Mouse (Mus musculus) stomach, postnatal 0 days (tissue): Measurements from ENCODE around the gene Kcnk7. TPM values are rescaled to one million over a fixed set of nuclear protein-coding genes. Genes with fewer than 3 reads are reported as not detected.
A peak's percentile ranks its signal among the peaks of the same experiment; 100 is the strongest.

ENCODE experiments used
- ATAC-seq: fragments of 200-750 bp; cut with Nextera tagmentation; 2 replicates; pipeline ENCODE4 v1.8.0; 2017; ENCODE audit not compliant: low FRiP score, low TSS enrichment
- DNase-seq: peaks from one replicate; pipeline ENCODE4 v3.0.0-alpha.2; 2016; ENCODE audit warnings: low spot score
- H3K27ac ChIP-seq: fragments of 300-500 bp; sonication (generic); replicated peaks from 2 replicates; pipeline ENCODE4 v1.5.1; 2014; ENCODE audit warnings: mild to moderate bottlenecking, control low read depth
- H3K27me3 ChIP-seq: fragments of 300-500 bp; sonication (generic); 2 replicates; pipeline ENCODE4 v1.6.1; 2014; ENCODE audit warnings: low read length; ENCODE audit not compliant: control insufficient read depth, insufficient read depth
- H3K36me3 ChIP-seq: fragments of 300-500 bp; sonication (generic); 2 replicates; pipeline ENCODE4 v1.6.1; 2014; ENCODE audit warnings: low read length, mixed read lengths; ENCODE audit not compliant: control insufficient read depth, insufficient read depth
- H3K4me1 ChIP-seq: fragments of 300-500 bp; sonication (generic); replicated peaks from 2 replicates; pipeline ENCODE4 v1.6.1; 2014; ENCODE audit warnings: antibody characterized with exemption; ENCODE audit not compliant: control insufficient read depth, insufficient read depth
- H3K4me2 ChIP-seq: fragments of 300-500 bp; sonication (generic); replicated peaks from 2 replicates; pipeline ENCODE4 v1.6.1; 2014; ENCODE audit warnings: low read depth, mild to moderate bottlenecking, control low read depth, moderate library complexity
- H3K4me3 ChIP-seq: fragments of 300-500 bp; sonication (generic); 2 replicates; pipeline ENCODE4 v1.5.1; 2014; ENCODE audit warnings: low read depth, low read length, control low read depth
- H3K9ac ChIP-seq: fragments of 300-500 bp; sonication (generic); 2 replicates; pipeline ENCODE4 v1.6.1; 2014; ENCODE audit warnings: mild to moderate bottlenecking, low read length, control low read depth, mixed read lengths
- H3K9me3 ChIP-seq: fragments of 300-500 bp; sonication (generic); 2 replicates; pipeline ENCODE4 v1.6.1; 2016; ENCODE audit warnings: low read length; ENCODE audit not compliant: control insufficient read depth
- CTCF ChIP-seq: IDR thresholded peaks from 2 replicates; pipeline ENCODE4 v1.5.1; 2016; ENCODE audit warnings: antibody characterized with exemption, low read depth, mild to moderate bottlenecking, moderate library complexity
- EP300 ChIP-seq: optimal IDR thresholded peaks from 2 replicates; pipeline ENCODE3; 2016; ENCODE audit warnings: antibody characterized with exemption
- WGBS: fragments of 180-500 bp; shearing (Covaris S2); extraction: QIAGEN DNeasy Blood & Tissue Kit; methylation state at CpG from one replicate; pipeline ENCODE4 v1.1.7; 2014; 5-methylcytosine and 5-hydroxymethylcytosine counted together
- polyA plus RNA-seq: library from polyadenylated mRNA; unstranded; fragments of >200 nt; fragmentation: Nextera tagmentation; extraction: Ambion mirVana; gene quantifications from 2 replicates; pipeline ENCODE4 v1.2.1, GENCODE M21; 2015

Gene Kcnk7
- polyA plus RNA-seq, 1 experiment from 2014 or later: 8.4 TPM

DNA sequence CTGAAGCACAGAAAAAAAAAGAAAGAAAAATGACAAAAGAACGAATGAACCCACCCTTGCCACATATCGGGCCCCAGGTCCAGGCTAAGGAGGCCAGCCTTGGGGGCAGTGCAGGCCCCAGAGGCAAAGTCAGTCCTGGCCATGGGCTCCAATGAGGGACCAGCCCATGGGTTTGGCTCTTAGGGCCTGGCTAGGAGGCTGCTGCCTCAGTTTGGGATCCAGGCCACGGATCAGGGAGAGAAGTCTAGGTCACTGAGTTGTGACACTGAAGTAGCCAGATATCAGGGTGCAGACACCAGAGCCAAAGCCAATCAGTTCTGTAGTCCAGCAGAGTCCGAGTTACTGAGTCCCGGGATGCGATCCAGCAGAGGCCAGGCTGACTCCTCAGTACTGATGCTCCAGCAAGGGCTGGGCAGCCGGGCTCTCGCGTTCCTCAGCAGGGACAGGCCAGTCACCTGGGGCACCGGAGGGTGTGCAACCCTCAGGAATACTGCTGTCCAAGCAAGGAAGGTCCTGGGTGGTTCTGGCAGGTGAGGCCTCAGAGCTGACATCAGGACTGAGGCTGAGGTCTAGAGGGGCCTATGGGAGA lies 39.4 kb upstream of the Kcnk7 start:
- no peak for DNase-seq
- H3K36me3 ChIP-seq: peaks cover 17% of the 10 kb centered on the region
- H3K9ac ChIP-seq: no peak overlapping the region; the same call in 1 of the 2 replicates
- H3K4me2 ChIP-seq: no peak overlapping the region
- H3K9me3 ChIP-seq: no peaks in the 10 kb centered on the region
- no peak overlapping the region for H3K27ac ChIP-seq
- H3K4me3 ChIP-seq: no peak overlapping the region
- ATAC-seq: no peak
- no peaks in the 10 kb centered on the region for H3K27me3 ChIP-seq
- 93% methylated on average over 10 of the region's 10 CpGs for WGBS
- peaks cover 5% of the 10 kb centered on the region; the same call in 1 of the 2 replicates for H3K4me1 ChIP-seq
- no peak for TF ChIP-seq EP300
- TF ChIP-seq CTCF: no peak

DNA sequence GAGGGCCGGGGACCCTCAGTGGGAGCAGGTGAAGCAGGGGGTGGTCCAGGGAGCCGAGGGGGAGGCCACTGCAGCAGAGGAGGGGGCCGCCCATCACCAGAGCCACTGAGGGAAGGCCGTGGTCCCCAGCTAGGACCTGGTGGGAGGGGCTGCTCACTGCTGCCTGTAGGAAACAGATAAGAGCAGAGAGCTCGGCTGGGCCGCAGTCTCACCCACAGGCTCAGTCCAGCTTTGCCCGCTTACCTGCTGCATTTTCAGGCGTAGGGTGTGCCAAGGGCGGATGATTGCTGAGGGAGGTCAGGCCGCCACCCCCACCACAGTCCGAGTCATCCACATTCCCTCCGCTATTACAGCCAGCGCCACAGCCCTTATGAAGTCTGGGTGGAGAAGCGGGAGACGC lies 38.7 kb upstream of the Kcnk7 start:
- Histone ChIP-seq H3K9ac (no peak overlapping the region), H3K4me1 (peaks cover 5% of the 10 kb centered on the region; the same call in 1 of the 2 replicates), H3K27me3 (no peaks in the 10 kb centered on the region), H3K36me3 (peaks cover 17% of the 10 kb centered on the region), H3K4me2 (no peak overlapping the region), H3K4me3 (no peak overlapping the region), H3K27ac (no peak overlapping the region), H3K9me3 (no peaks in the 10 kb centered on the region)
- 74% methylated on average over 14 of the region's 15 CpGs for WGBS
- ATAC-seq: no peak; the same call in 1 of the 2 replicates
- peak; percentile 44 for DNase-seq
- TF ChIP-seq CTCF (no peak), EP300 (no peak)

DNA sequence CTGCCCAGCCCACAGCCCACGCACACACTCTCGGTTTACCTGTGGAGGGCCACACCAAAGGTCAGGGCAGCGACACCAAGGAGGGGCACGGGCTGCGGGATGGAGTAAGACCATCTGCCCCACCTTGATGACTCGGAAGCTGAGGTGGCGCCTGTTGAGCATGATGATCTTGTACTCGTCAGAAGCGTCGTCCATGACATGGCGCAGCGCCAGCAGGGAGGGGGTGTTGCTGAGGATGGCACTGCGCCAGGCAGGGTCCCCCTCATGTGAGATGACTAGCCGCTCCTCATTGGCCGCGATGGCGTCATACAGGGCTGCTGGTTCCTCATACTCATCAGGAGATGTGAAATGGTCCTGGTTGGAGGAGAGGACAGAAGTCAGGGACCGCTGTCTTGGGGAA lies 37.8 kb upstream of the Kcnk7 start:
- Histone ChIP-seq H3K27ac (no peak overlapping the region), H3K9me3 (no peaks in the 10 kb centered on the region), H3K4me3 (no peak overlapping the region), H3K9ac (no peak overlapping the region), H3K36me3 (peaks cover 20% of the 10 kb centered on the region), H3K4me2 (no peak overlapping the region), H3K4me1 (peaks cover 5% of the 10 kb centered on the region; the same call in 1 of the 2 replicates), H3K27me3 (no peaks in the 10 kb centered on the region)
- 90% methylated on average over 18 of the region's 18 CpGs for WGBS
- DNase-seq (no peak), ATAC-seq (no peak)
- no peak for TF ChIP-seq CTCF
- TF ChIP-seq EP300: no peak

DNA sequence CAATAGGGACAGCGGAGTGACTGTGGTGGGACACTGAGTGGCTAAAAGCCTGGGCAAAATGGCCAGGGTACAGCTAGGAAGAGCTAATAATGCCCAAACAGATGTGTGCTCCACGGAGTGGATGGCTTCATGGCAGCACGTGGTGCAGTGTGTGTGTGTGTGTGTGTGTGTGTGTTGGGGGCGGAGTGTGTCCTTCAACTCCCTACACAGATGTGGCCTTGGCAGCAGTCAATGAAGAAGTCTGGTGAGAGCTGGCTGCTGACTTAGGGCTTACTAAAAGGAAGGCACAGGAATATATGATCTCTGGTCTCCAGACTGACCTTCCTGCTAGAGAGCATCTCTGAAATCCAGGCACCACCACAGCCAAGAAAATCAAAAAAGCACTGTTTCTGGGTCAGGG lies 35.8 kb upstream of the Kcnk7 start:
- WGBS: 74% methylated on average over 4 of the region's 4 CpGs
- no peak overlapping the region for H3K4me2 ChIP-seq
- DNase-seq (no peak), ATAC-seq (no peak)
- H3K9me3 ChIP-seq: no peaks in the 10 kb centered on the region
- H3K4me3 ChIP-seq: no peak overlapping the region
- TF ChIP-seq EP300 (no peak), CTCF (no peak)
- H3K36me3 ChIP-seq: peaks cover 27% of the 10 kb centered on the region
- no peaks in the 10 kb centered on the region for H3K27me3 ChIP-seq
- no peak overlapping the region for H3K27ac ChIP-seq
- H3K9ac ChIP-seq: no peak overlapping the region
- H3K4me1 ChIP-seq: no peaks in the 10 kb centered on the region

DNA sequence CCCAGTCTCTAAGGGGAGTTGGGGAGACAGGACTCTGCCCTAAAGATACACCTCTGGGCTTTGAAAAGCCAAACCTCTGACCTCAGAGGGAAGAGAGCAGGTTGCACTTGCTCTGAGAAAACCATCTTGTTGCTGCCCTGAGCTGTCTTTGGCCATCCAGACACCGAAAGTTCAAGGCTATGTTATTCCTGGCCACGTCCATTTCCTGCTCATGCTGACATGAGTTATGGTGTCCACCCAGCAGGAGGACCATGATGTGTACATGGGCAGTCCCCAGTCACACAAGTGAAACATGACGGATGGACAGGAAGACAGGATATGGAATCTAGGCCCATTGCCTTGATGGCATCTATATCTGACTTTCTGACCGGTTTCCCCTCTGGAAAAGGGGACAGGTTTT lies 23.7 kb upstream of the Kcnk7 start:
- DNase-seq (no peak), ATAC-seq (no peak)
- peaks cover 33% of the 10 kb centered on the region for H3K36me3 ChIP-seq
- no peak overlapping the region for H3K27ac ChIP-seq
- no peaks in the 10 kb centered on the region for H3K4me1 ChIP-seq
- H3K4me2 ChIP-seq: no peak overlapping the region
- H3K9ac ChIP-seq: no peak overlapping the region
- no peak overlapping the region for H3K4me3 ChIP-seq
- 86% methylated on average over 4 of the region's 4 CpGs for WGBS
- H3K9me3 ChIP-seq: no peaks in the 10 kb centered on the region
- TF ChIP-seq EP300 (no peak), CTCF (no peak)
- H3K27me3 ChIP-seq: no peaks in the 10 kb centered on the region

DNA sequence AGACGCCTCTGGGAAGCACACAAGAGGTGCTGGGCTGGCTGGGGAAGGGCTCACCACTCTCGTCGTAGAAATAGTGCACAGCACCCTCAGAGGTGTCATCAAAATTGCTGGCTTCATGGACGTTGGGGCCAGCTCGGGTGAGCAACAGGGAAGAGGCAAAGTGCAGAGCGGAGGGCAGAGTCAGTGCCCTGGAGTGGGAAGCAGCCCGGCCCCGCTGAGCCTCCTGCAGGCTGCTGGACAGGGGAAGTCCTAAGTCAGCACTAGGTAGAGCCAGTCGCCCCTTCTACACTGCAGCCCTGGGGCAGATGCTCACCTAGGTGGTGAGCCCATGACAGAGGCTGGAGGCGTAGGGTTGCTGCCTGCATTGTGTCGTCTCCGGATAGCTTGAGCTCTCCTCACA lies 19.9 kb upstream of the Kcnk7 start:
- no peak overlapping the region for H3K27ac ChIP-seq
- H3K9me3 ChIP-seq: no peaks in the 10 kb centered on the region
- WGBS: 88% methylated on average over 12 of the region's 12 CpGs
- no peak overlapping the region for H3K4me3 ChIP-seq
- no peak overlapping the region for H3K9ac ChIP-seq
- H3K4me2 ChIP-seq: no peak overlapping the region
- H3K4me1 ChIP-seq: no peaks in the 10 kb centered on the region; the same call in 1 of the 2 replicates
- H3K36me3 ChIP-seq: peaks cover 28% of the 10 kb centered on the region
- DNase-seq: no peak
- no peak for ATAC-seq
- TF ChIP-seq EP300 (no peak), CTCF (no peak)
- H3K27me3 ChIP-seq: no peaks in the 10 kb centered on the region
